Mouse (Mus musculus): Measurements from ENCODE around the gene Olfr166. TPM values are rescaled to one million over a fixed set of nuclear protein-coding genes. Genes with fewer than 3 reads are reported as not detected.
"Not testable (repeated sequence)": the region's sequence is repeated elsewhere in the genome, so short reads cannot be mapped to it uniquely, and the experiment has no call there.

Gene Olfr166
- not detected in 2 replicates for polyA plus RNA-seq (2014; fragmentation: Nextera tagmentation; extraction: Ambion mirVana)

GRCm38 (mm10) chr16:19483394-19483793 is at the start of gene Olfr166:
Olfr166 (plus strand) TSS chr16:19483694.
- Histone ChIP-seq H3K9ac (replicated peaks; ENCODE audit: low read length) (no peak within 1 kb of the TSS), H3K27me3 (ENCODE audit: control insufficient read depth, insufficient read depth, low read length) (no peaks in the 10 kb centered on the region), H3K4me1 (ENCODE audit: control insufficient read depth, insufficient read depth, low read length) (no peaks in the 10 kb centered on the region), H3K4me2 (ENCODE audit: low read length) (no peak within 1 kb of the TSS), H3K36me3 (ENCODE audit: control insufficient read depth, insufficient read depth, low read length) (no peaks in the 10 kb centered on the region), H3K27ac (replicated peaks; ENCODE audit: low read depth, low read length) (no peak within 1 kb of the TSS), H3K9me3 (ENCODE audit: control insufficient read depth, low read length) (peaks cover 3% of the 10 kb centered on the region; the same call in 1 of the 2 replicates), H3K4me3 (replicated peaks; ENCODE audit: low read depth, low read length) (no peak within 1 kb of the TSS)
- DNase-seq (no peak), ATAC-seq (ENCODE audit: low FRiP score, low TSS enrichment) (no peak)

- 79% methylated on average over 4 of the region's 4 CpGs for WGBS
Observed at GRCm38 (mm10) chr16:19458741-19459140, 24.8 kb upstream of the Olfr166 start.

GRCm38 (mm10) chr16:19464365-19464764 is 19.1 kb upstream of the Olfr166 start:
- DNase-seq, result no peak
- WGBS, result 94% methylated on average over 1 of the region's 1 CpGs
- Histone ChIP-seq H3K4me3 (replicated peaks; ENCODE audit: low read depth, low read length) (no peak overlapping the region), H3K27me3 (ENCODE audit: control insufficient read depth, insufficient read depth, low read length) (no peaks in the 10 kb centered on the region), H3K4me1 (ENCODE audit: control insufficient read depth, insufficient read depth, low read length) (no peaks in the 10 kb centered on the region), H3K4me2 (ENCODE audit: low read length) (no peak overlapping the region), H3K27ac (replicated peaks; ENCODE audit: low read depth, low read length) (no peak overlapping the region), H3K9me3 (ENCODE audit: control insufficient read depth, low read length) (0 out of 2 replicates have a peak, but pooled peaks cover under 1% of the 10 kb centered on the region), H3K36me3 (ENCODE audit: control insufficient read depth, insufficient read depth, low read length) (no peaks in the 10 kb centered on the region), H3K9ac (replicated peaks; ENCODE audit: low read length) (no peak overlapping the region)
- no peak for ATAC-seq (ENCODE audit: low FRiP score, low TSS enrichment)

More at GRCm38 (mm10) chr16:19458741-19459140, 24.8 kb upstream of the Olfr166 start:
- H3K27ac ChIP-seq (replicated peaks; ENCODE audit: low read depth, low read length); H3K4me3 ChIP-seq (replicated peaks; ENCODE audit: low read depth, low read length); DNase-seq; H3K9ac ChIP-seq (replicated peaks; ENCODE audit: low read length); H3K9me3 ChIP-seq (ENCODE audit: control insufficient read depth, low read length); H3K4me2 ChIP-seq (ENCODE audit: low read length); H3K36me3 ChIP-seq (ENCODE audit: control insufficient read depth, insufficient read depth, low read length); H3K27me3 ChIP-seq (ENCODE audit: control insufficient read depth, insufficient read depth, low read length); ATAC-seq (ENCODE audit: low FRiP score, low TSS enrichment); H3K4me1 ChIP-seq (ENCODE audit: control insufficient read depth, insufficient read depth, low read length): not testable (repeated sequence)

GRCm38 (mm10) chr16:19522166-19522565 is 38.7 kb downstream of the Olfr166 start, which contains the start of gene Olfr167:
Olfr167 (minus strand) TSS chr16:19522266.
- ATAC-seq (ENCODE audit: low FRiP score, low TSS enrichment) (no peak), DNase-seq (no peak)
- Histone ChIP-seq H3K9me3 (ENCODE audit: control insufficient read depth, low read length) (no peaks in the 10 kb centered on the region), H3K27me3 (ENCODE audit: control insufficient read depth, insufficient read depth, low read length) (no peaks in the 10 kb centered on the region), H3K4me1 (ENCODE audit: control insufficient read depth, insufficient read depth, low read length) (no peaks in the 10 kb centered on the region), H3K4me3 (replicated peaks; ENCODE audit: low read depth, low read length) (no peak within 1 kb of the TSS), H3K27ac (replicated peaks; ENCODE audit: low read depth, low read length) (no peak within 1 kb of the TSS), H3K36me3 (ENCODE audit: control insufficient read depth, insufficient read depth, low read length) (no peaks in the 10 kb centered on the region), H3K4me2 (ENCODE audit: low read length) (no peak within 1 kb of the TSS), H3K9ac (replicated peaks; ENCODE audit: low read length) (no peak within 1 kb of the TSS)
- 86% methylated on average over 2 of the region's 2 CpGs for WGBS

- no peak within 1 kb of the TSS for H3K27ac ChIP-seq (replicated peaks; ENCODE audit: low read depth, low read length)
- H3K27me3 ChIP-seq (ENCODE audit: control insufficient read depth, insufficient read depth, low read length), result no peaks in the 10 kb centered on the region
- ATAC-seq (ENCODE audit: low FRiP score, low TSS enrichment) (no peak), DNase-seq (no peak)
- H3K4me1 ChIP-seq (ENCODE audit: control insufficient read depth, insufficient read depth, low read length), result no peaks in the 10 kb centered on the region
- no peak within 1 kb of the TSS for H3K9ac ChIP-seq (replicated peaks; ENCODE audit: low read length)
- H3K9me3 ChIP-seq (ENCODE audit: control insufficient read depth, low read length), result no peaks in the 10 kb centered on the region; the same call in 1 of the 2 replicates
- no peak within 1 kb of the TSS for H3K4me3 ChIP-seq (replicated peaks; ENCODE audit: low read depth, low read length)
- no peaks in the 10 kb centered on the region for H3K36me3 ChIP-seq (ENCODE audit: control insufficient read depth, insufficient read depth, low read length)
- H3K4me2 ChIP-seq (ENCODE audit: low read length), result no peak within 1 kb of the TSS
Observed at GRCm38 (mm10) chr16:19535455-19535854, 52.0 kb downstream of the Olfr166 start, which contains the start of gene Olfr168. Olfr168 (minus strand) TSS chr16:19535555.

Other genes with a start within 250 kb of the Olfr166 start
- gene Olfr164, start 169.6 kb upstream of the Olfr166 start, polyA plus RNA-seq (2014; fragmentation: Nextera tagmentation; extraction: Ambion mirVana), result not detected in 2 replicates
- not detected in 2 replicates for gene Olfr165, start 60.6 kb upstream of the Olfr166 start, polyA plus RNA-seq (2014; fragmentation: Nextera tagmentation; extraction: Ambion mirVana)
- not detected in 2 replicates for gene Olfr167, start 38.6 kb downstream of the Olfr166 start, polyA plus RNA-seq (2014; fragmentation: Nextera tagmentation; extraction: Ambion mirVana)
- gene Olfr168, start 51.9 kb downstream of the Olfr166 start, polyA plus RNA-seq (2014; fragmentation: Nextera tagmentation; extraction: Ambion mirVana), result not detected in 2 replicates
- not detected in 2 replicates for gene Olfr169, start 88.1 kb downstream of the Olfr166 start, polyA plus RNA-seq (2014; fragmentation: Nextera tagmentation; extraction: Ambion mirVana)
- not detected in 2 replicates for gene Olfr170, start 128.2 kb downstream of the Olfr166 start, polyA plus RNA-seq (2014; fragmentation: Nextera tagmentation; extraction: Ambion mirVana)
- not detected in 2 replicates for gene Olfr171, start 146.2 kb downstream of the Olfr166 start, polyA plus RNA-seq (2014; fragmentation: Nextera tagmentation; extraction: Ambion mirVana)
- 0.08 TPM in 1 of 2 replicates, not detected in the other for gene Lamp3, start 222.7 kb downstream of the Olfr166 start, polyA plus RNA-seq (2014; fragmentation: Nextera tagmentation; extraction: Ambion mirVana)